Mouse (Mus musculus) MEL (cell line): ENCODE data around the gene Tceal8. TPM values are rescaled to one million over a fixed set of nuclear protein-coding genes. Genes with fewer than 3 reads are reported as not detected.
A peak's percentile ranks its signal among the peaks of the same experiment; 100 is the strongest.

Source experiments
- DNase-seq: peaks from one replicate; pipeline ENCODE4 v3.0.0; 2011; ENCODE audit warnings: low read depth, low spot score
- H3K27ac ChIP-seq: 2 replicates; pipeline ENCODE4 v1.5.1; 2012; ENCODE audit warnings: low read depth, mild to moderate bottlenecking, control low read depth, low read length, moderate library complexity; ENCODE audit not compliant: control insufficient read depth
- H3K27me3 ChIP-seq, 2 experiments: fragments of 150-350 bp in 1 of 2; sonication (generic) in 1 of 2; 2 replicates each; pipeline ENCODE4 v1.6.1; 2012; ENCODE audit warnings: low read length in 2 of 2, mild to moderate bottlenecking in 2 of 2, improper control_type of control experiment in 1 of 2, moderate library complexity in 1 of 2; ENCODE audit not compliant: insufficient read depth in 2 of 2, control insufficient read depth in 1 of 2
- H3K36me3 ChIP-seq, 2 experiments: 2 replicates each; pipeline ENCODE4 v1.6.1; 2012 to 2014; ENCODE audit warnings: low read length in 2 of 2, improper control_type of control experiment in 1 of 2, inconsistent platforms in 1 of 2, mild to moderate bottlenecking in 1 of 2; ENCODE audit not compliant: insufficient read depth in 2 of 2, control insufficient read depth in 1 of 2
- H3K4me1 ChIP-seq, 2 experiments: fragments of 150-350 bp in 1 of 2; sonication (generic) in 1 of 2; 2 replicates each; pipeline ENCODE4 v1.6.1; 2012; ENCODE audit warnings: low read length in 2 of 2, improper control_type of control experiment in 1 of 2, mild to moderate bottlenecking in 1 of 2; ENCODE audit not compliant: insufficient read depth in 2 of 2, control insufficient read depth in 1 of 2
- H3K4me3 ChIP-seq, 2 experiments: fragments of 150-350 bp in 1 of 2; sonication (generic) in 1 of 2; 2 replicates each; pipeline ENCODE4 v1.5.1; 2012; ENCODE audit warnings: low read depth in 2 of 2, low read length in 2 of 2, mild to moderate bottlenecking in 2 of 2, moderate library complexity in 2 of 2, control low read depth in 1 of 2, improper control_type of control experiment in 1 of 2; ENCODE audit not compliant: control insufficient read depth in 1 of 2, insufficient read depth in 1 of 2
- H3K79me2 ChIP-seq: 2 replicates; pipeline ENCODE4 v1.6.1; 2012; ENCODE audit warnings: mild to moderate bottlenecking, low read length, moderate library complexity; ENCODE audit not compliant: control insufficient read depth, poor library complexity, insufficient read depth
- H3K9ac ChIP-seq: 2 replicates; pipeline ENCODE4 v1.6.1; 2012; ENCODE audit warnings: low read depth, mild to moderate bottlenecking, control low read depth, low read length, moderate library complexity; ENCODE audit not compliant: control insufficient read depth, poor library complexity, severe bottlenecking
- H3K9me3 ChIP-seq: fragments of 150-350 bp; sonication (generic); replicated peaks from 2 replicates; pipeline ENCODE4 v1.6.1; 2012; ENCODE audit warnings: mild to moderate bottlenecking, low read length, improper control_type of control experiment, moderate library complexity; ENCODE audit not compliant: insufficient read depth
- BHLHE40 ChIP-seq: IDR thresholded peaks from 2 replicates; pipeline ENCODE4 v1.6.1; 2012; ENCODE audit warnings: low read depth, mild to moderate bottlenecking, inconsistent platforms, low read length, improper control_type of control experiment, borderline replicate concordance
- CHD1 ChIP-seq: IDR thresholded peaks from 2 replicates; pipeline ENCODE4 v1.6.1; 2012; ENCODE audit warnings: low read depth, mild to moderate bottlenecking, inconsistent platforms, low read length, improper control_type of control experiment
- CHD2 ChIP-seq: IDR thresholded peaks from 2 replicates; pipeline ENCODE4 v1.6.1; 2011; ENCODE audit warnings: low read length, improper control_type of control experiment
- CTCF ChIP-seq, 3 experiments: IDR thresholded peaks in 2 of 3; conservative IDR thresholded peaks in 1 of 3; 2 replicates each; pipeline ENCODE4 v1.5.1; 2011 to 2012; ENCODE audit warnings: low read length in 3 of 3, low read depth in 2 of 3, mild to moderate bottlenecking in 2 of 3, improper control_type of control experiment in 1 of 3, inconsistent platforms in 1 of 3, mixed read lengths in 1 of 3, moderate library complexity in 1 of 3; ENCODE audit not compliant: control insufficient read depth in 1 of 3, insufficient read depth in 1 of 3, poor library complexity in 1 of 3, severe bottlenecking in 1 of 3
- E2F4 ChIP-seq: IDR thresholded peaks from 2 replicates; pipeline ENCODE4 v1.6.1; 2011; ENCODE audit warnings: low read depth, low read length, improper control_type of control experiment, borderline replicate concordance
- ELF1 ChIP-seq: IDR thresholded peaks from 2 replicates; pipeline ENCODE4 v1.6.1; 2014; ENCODE audit warnings: low read depth, mild to moderate bottlenecking, inconsistent platforms, low read length, improper control_type of control experiment, moderate library complexity
- EP300 ChIP-seq, 2 experiments: IDR thresholded peaks; 2 replicates each; pipeline ENCODE4 v1.6.1; 2011; ENCODE audit warnings: improper control_type of control experiment in 2 of 2, low read length in 2 of 2, low read depth in 1 of 2, mild to moderate bottlenecking in 1 of 2
- ETS1 ChIP-seq: IDR thresholded peaks from 2 replicates; pipeline ENCODE4 v1.6.1; 2012; ENCODE audit warnings: low read depth, mild to moderate bottlenecking, inconsistent platforms, low read length, improper control_type of control experiment, moderate library complexity
- HCFC1 ChIP-seq: IDR thresholded peaks from 2 replicates; pipeline ENCODE4 v1.6.1; 2012; ENCODE audit warnings: low read depth, mild to moderate bottlenecking, inconsistent platforms, low read length, improper control_type of control experiment, moderate library complexity
- JUND ChIP-seq: IDR thresholded peaks from 2 replicates; pipeline ENCODE4 v1.6.1; 2011; ENCODE audit warnings: low read depth, mild to moderate bottlenecking, improper control_type of control experiment, low read length
- KAT2A ChIP-seq: conservative IDR thresholded peaks from 2 replicates; pipeline ENCODE4 v1.6.1; 2012; ENCODE audit warnings: low read depth, low read length, improper control_type of control experiment, inconsistent platforms
- MAFK ChIP-seq: IDR thresholded peaks from 2 replicates; pipeline ENCODE4 v1.6.1; 2011; ENCODE audit warnings: low read depth, mild to moderate bottlenecking, low read length, improper control_type of control experiment, borderline replicate concordance
- MAX ChIP-seq: IDR thresholded peaks from 2 replicates; pipeline ENCODE4 v1.6.1; 2011; ENCODE audit warnings: low read length, improper control_type of control experiment
- MAZ ChIP-seq: IDR thresholded peaks from 2 replicates; pipeline ENCODE4 v1.6.1; 2012; ENCODE audit warnings: low read depth, mild to moderate bottlenecking, inconsistent platforms, low read length, improper control_type of control experiment
- MXI1 ChIP-seq: IDR thresholded peaks from 2 replicates; pipeline ENCODE4 v1.6.1; 2011; ENCODE audit warnings: mild to moderate bottlenecking, low read depth, low read length, improper control_type of control experiment
- MYC ChIP-seq: IDR thresholded peaks from 2 replicates; pipeline ENCODE4 v1.6.1; 2011; ENCODE audit warnings: low read depth, mild to moderate bottlenecking, low read length, improper control_type of control experiment, moderate library complexity
- NELFE ChIP-seq: IDR thresholded peaks from 2 replicates; pipeline ENCODE4 v1.6.1; 2011; ENCODE audit warnings: low read depth, low read length, improper control_type of control experiment
- NRF1 ChIP-seq: IDR thresholded peaks from 2 replicates; pipeline ENCODE4 v1.6.1; 2014; ENCODE audit warnings: low read depth, mild to moderate bottlenecking, inconsistent platforms, low read length, improper control_type of control experiment, moderate library complexity; ENCODE audit not compliant: poor library complexity, insufficient read depth, severe bottlenecking
- POLR2A ChIP-seq, 2 experiments: IDR thresholded peaks; 2 replicates each; pipeline ENCODE4 v1.6.1; 2011 to 2012; ENCODE audit warnings: low read length in 2 of 2, mild to moderate bottlenecking in 2 of 2, control low read depth in 1 of 2, improper control_type of control experiment in 1 of 2, low read depth in 1 of 2, moderate library complexity in 1 of 2; ENCODE audit not compliant: control insufficient read depth in 1 of 2, insufficient read depth in 1 of 2, poor library complexity in 1 of 2
- POLR2AphosphoS2 ChIP-seq: IDR thresholded peaks from 2 replicates; pipeline ENCODE4 v1.6.1; 2011; ENCODE audit warnings: low read length, improper control_type of control experiment
- POLR2AphosphoS5 ChIP-seq: IDR thresholded peaks from 2 replicates; pipeline ENCODE4 v1.6.1; 2012; ENCODE audit warnings: low read depth, borderline replicate concordance, mild to moderate bottlenecking, inconsistent platforms, low read length, moderate library complexity, mixed read lengths
- RCOR1 ChIP-seq: IDR thresholded peaks from 2 replicates; pipeline ENCODE4 v1.6.1; 2012; ENCODE audit warnings: low read depth, mild to moderate bottlenecking, inconsistent platforms, low read length, improper control_type of control experiment
- SIN3A ChIP-seq: IDR thresholded peaks from 2 replicates; pipeline ENCODE4 v1.6.1; 2012; ENCODE audit warnings: low read length, improper control_type of control experiment, inconsistent platforms
- TAL1 ChIP-seq: IDR thresholded peaks from 2 replicates; pipeline ENCODE4 v1.6.1; 2012; ENCODE audit warnings: mild to moderate bottlenecking, inconsistent platforms, low read length, moderate library complexity, mixed read lengths
- TBP ChIP-seq: IDR thresholded peaks from 2 replicates; pipeline ENCODE4 v1.8.0; 2011; ENCODE audit warnings: low read depth, low read length, improper control_type of control experiment
- TCF12 ChIP-seq: IDR thresholded peaks from 2 replicates; pipeline ENCODE4 v1.6.1; 2014; ENCODE audit warnings: low read depth, mild to moderate bottlenecking, inconsistent platforms, low read length, improper control_type of control experiment, moderate library complexity
- USF1 ChIP-seq: IDR thresholded peaks from 2 replicates; pipeline ENCODE4 v1.6.1; 2014; ENCODE audit warnings: low read depth, mild to moderate bottlenecking, inconsistent platforms, low read length, improper control_type of control experiment, moderate library complexity
- USF2 ChIP-seq, 2 experiments: IDR thresholded peaks; 2 replicates each; pipeline ENCODE4 v1.6.1; 2011 to 2012; ENCODE audit warnings: improper control_type of control experiment in 2 of 2, low read length in 2 of 2, borderline replicate concordance in 1 of 2, inconsistent platforms in 1 of 2, low read depth in 1 of 2, mild to moderate bottlenecking in 1 of 2; ENCODE audit not compliant: insufficient read depth in 1 of 2
- ZC3H11A ChIP-seq: IDR thresholded peaks from 2 replicates; pipeline ENCODE4 v1.6.1; 2012; ENCODE audit warnings: low read depth, mild to moderate bottlenecking, inconsistent platforms, low read length, improper control_type of control experiment
- ZKSCAN1 ChIP-seq: IDR thresholded peaks from 2 replicates; pipeline ENCODE4 v1.6.1; 2012; ENCODE audit warnings: low read depth, mild to moderate bottlenecking, inconsistent platforms, low read length, improper control_type of control experiment, moderate library complexity
- ZMIZ1 ChIP-seq: IDR thresholded peaks from 2 replicates; pipeline ENCODE4 v1.6.1; 2012; ENCODE audit warnings: low read depth, mild to moderate bottlenecking, inconsistent platforms, low read length, improper control_type of control experiment, moderate library complexity
- polyA plus RNA-seq, 2 experiments: library from polyadenylated mRNA; stranded (reverse) in 1 of 2; unstranded in 1 of 2; fragments of >175 nt in 1 of 2; fragments of >200 nt in 1 of 2; gene quantifications; 2 replicates each; pipeline versions ENCODE4 v1.2.1 to v1.2.4; 2012; ENCODE audit warnings: low replicate concordance in 2 of 2, low read depth in 1 of 2; ENCODE audit not compliant: insufficient read length in 2 of 2, insufficient read depth in 1 of 2, missing spikeins in 1 of 2
- total RNA-seq: library from RNA; depleted of rRNA; stranded (reverse); fragments of 300-350 nt; gene quantifications from 2 replicates; pipeline ENCODE4 v1.2.3, GENCODE M21; 2012; rRNA removed

The Tceal8 gene
- 26.9 and 27.4 TPM in 2 replicates for total RNA-seq
- 100 to 1,000 TPM in 1 of 2 experiments, 10 to 100 TPM in 1; 41.1 to 759 TPM for polyA plus RNA-seq

- Histone ChIP-seq H3K9me3 (no peaks in the 10 kb centered on the region), H3K36me3 (peaks cover 0 to 5% of the 10 kb centered on the region in 2 experiments; a peak in 2 of 4 replicates), H3K9ac (peak within 1 kb of the TSS; percentile 82), H3K27me3 (no peaks in the 10 kb centered on the region; a peak in 1 of 4 replicates), H3K79me2 (no peaks in the 10 kb centered on the region; the same call in 1 of the 2 replicates), H3K4me1 (peaks cover 0 to 4% of the 10 kb centered on the region in 2 experiments; a peak in 1 of 4 replicates), H3K27ac (peak within 1 kb of the TSS; percentile 62), H3K4me3 (peak within 1 kb of the TSS; percentile 75 to 86)
- TF ChIP-seq POLR2A (IDR thresholded peaks at IDR 0.05; ENCODE audit: control insufficient read depth in 1 of 2, insufficient read depth in 1 of 2, low read depth in 1 of 2, low read length in 2 of 2, poor library complexity in 1 of 2) (peak; percentile 28 to 92; a peak in 2 of 4 replicates), BHLHE40 (peak; percentile 94), MAZ (peak; percentile 77; the same call in 1 of the 2 replicates), EP300 (IDR thresholded peaks at IDR 0.05; ENCODE audit: low read depth in 1 of 2, low read length in 2 of 2) (peak in 1 of 2 experiments; percentile 35; a peak in 1 of 4 replicates), NRF1 (no peak), SIN3A (peak; percentile 75), MAX (peak; percentile 91), MXI1 (peak; percentile 68), TAL1 (no peak), CHD1 (no peak), POLR2AphosphoS5 (no peak), CTCF (IDR thresholded peaks at IDR 0.05 in 2 of 3, conservative IDR thresholded peaks at IDR 0.05 in 1 of 3; ENCODE audit: control insufficient read depth in 1 of 3, insufficient read depth in 1 of 3, low read depth in 2 of 3, low read length in 3 of 3, poor library complexity in 1 of 3, severe bottlenecking in 1 of 3) (no peak), USF2 (IDR thresholded peaks at IDR 0.05; ENCODE audit: borderline replicate concordance in 1 of 2, insufficient read depth in 1 of 2, low read depth in 1 of 2, low read length in 2 of 2) (peak; percentile 83 to 89), ZKSCAN1 (no peak), JUND (no peak), KAT2A (no peak), TBP (peak; percentile 88; the same call in 1 of the 2 replicates), MYC (0 out of 2 replicates have a peak, but pooled peaks have one; percentile 14), CHD2 (0 out of 2 replicates have a peak, but pooled peaks have one; percentile 47), USF1 (peak; percentile 98), TCF12 (0 out of 2 replicates have a peak, but pooled peaks have one; percentile 13), ZMIZ1 (peak; percentile 64; the same call in 1 of the 2 replicates), ZC3H11A (no peak), HCFC1 (peak; percentile 80), NELFE (peak; percentile 84), ELF1 (no peak; the same call in 1 of the 2 replicates), POLR2AphosphoS2 (peak; percentile 85; the same call in 1 of the 2 replicates), MAFK (no peak), E2F4 (peak; percentile 25; the same call in 1 of the 2 replicates), ETS1 (peak; percentile 56), RCOR1 (peak; percentile 28; the same call in 1 of the 2 replicates)
- DNase-seq, result peak; percentile 95
These were observed at the start of gene Tceal8 for GRCm38 (mm10) chrX:136172118-136172551. Tceal8 (minus strand) TSS chrX:136172342.
